Mouse (Mus musculus): ENCODE results near the gene Ciita. TPM values are rescaled to one million over a fixed set of nuclear protein-coding genes. Genes with fewer than 3 reads are reported as not detected.

Ciita gene
- polyA plus RNA-seq, 1 experiment: 17.0 TPM

- Histone ChIP-seq H3K4me3 (ENCODE audit: low read depth, low read length) (no peak overlapping the region), H3K36me3 (ENCODE audit: control insufficient read depth, insufficient read depth, low read length) (0 out of 2 replicates have a peak, but pooled peaks cover 3% of the 10 kb centered on the region), H3K27ac (ENCODE audit: insufficient read depth, low read depth, low read length) (no peak overlapping the region), H3K27me3 (ENCODE audit: control insufficient read depth, insufficient read depth, low read length) (no peaks in the 10 kb centered on the region), H3K4me1 (ENCODE audit: control insufficient read depth, insufficient read depth, insufficient read length, low read length) (peaks cover 32% of the 10 kb centered on the region)
- no peak for TF ChIP-seq CTCF (IDR thresholded peaks at IDR 0.05; ENCODE audit: extremely low read depth, insufficient read length, insufficient replicate concordance, low read depth, low read length)
- no peak for TF ChIP-seq POLR2A (IDR thresholded peaks at IDR 0.05; ENCODE audit: low read depth, low read length)
- WGBS: 81% methylated on average over 3 of the region's 3 CpGs
These were observed 12.7 kb downstream of the Ciita start for GRCm38 (mm10) chr16:10492587-10492986.

- WGBS: 29% methylated on average over 2 of the region's 2 CpGs
- Histone ChIP-seq H3K27ac (ENCODE audit: insufficient read depth, low read depth, low read length) (peak overlapping the region; percentile 67), H3K4me1 (ENCODE audit: control insufficient read depth, insufficient read depth, insufficient read length, low read length) (peaks cover 32% of the 10 kb centered on the region), H3K27me3 (ENCODE audit: control insufficient read depth, insufficient read depth, low read length) (no peaks in the 10 kb centered on the region), H3K4me3 (ENCODE audit: low read depth, low read length) (no peak overlapping the region), H3K36me3 (ENCODE audit: control insufficient read depth, insufficient read depth, low read length) (0 out of 2 replicates have a peak, but pooled peaks cover 5% of the 10 kb centered on the region)
- no peak for TF ChIP-seq POLR2A (IDR thresholded peaks at IDR 0.05; ENCODE audit: low read depth, low read length)
- TF ChIP-seq CTCF (IDR thresholded peaks at IDR 0.05; ENCODE audit: extremely low read depth, insufficient read length, insufficient replicate concordance, low read depth, low read length): no peak
These were observed 16.0 kb downstream of the Ciita start for GRCm38 (mm10) chr16:10495824-10496298.

GRCm38 (mm10) chr16:10498096-10498602 is 18.3 kb downstream of the Ciita start:
- peaks cover 9% of the 10 kb centered on the region for H3K36me3 ChIP-seq (ENCODE audit: control insufficient read depth, insufficient read depth, low read length)
- peaks cover 31% of the 10 kb centered on the region for H3K4me1 ChIP-seq (ENCODE audit: control insufficient read depth, insufficient read depth, insufficient read length, low read length)
- H3K27me3 ChIP-seq (ENCODE audit: control insufficient read depth, insufficient read depth, low read length): no peaks in the 10 kb centered on the region
- H3K27ac ChIP-seq (ENCODE audit: insufficient read depth, low read depth, low read length): no peak overlapping the region
- H3K4me3 ChIP-seq (ENCODE audit: low read depth, low read length): no peak overlapping the region
- WGBS: 32% methylated on average over 5 of the region's 5 CpGs
- TF ChIP-seq CTCF (IDR thresholded peaks at IDR 0.05; ENCODE audit: extremely low read depth, insufficient read length, insufficient replicate concordance, low read depth, low read length) (no peak), POLR2A (IDR thresholded peaks at IDR 0.05; ENCODE audit: low read depth, low read length) (no peak)

GRCm38 (mm10) chr16:10499122-10499521 is 19.3 kb downstream of the Ciita start:
- 50% methylated on average over 1 of the region's 1 CpGs for WGBS
- no peak overlapping the region for H3K27ac ChIP-seq (ENCODE audit: insufficient read depth, low read depth, low read length)

GRCm38 (mm10) chr16:10501865-10502264 is 22.0 kb downstream of the Ciita start:
- H3K27me3 ChIP-seq (ENCODE audit: control insufficient read depth, insufficient read depth, low read length): no peaks in the 10 kb centered on the region
- H3K27ac ChIP-seq (ENCODE audit: insufficient read depth, low read depth, low read length): no peak overlapping the region
- H3K4me3 ChIP-seq (ENCODE audit: low read depth, low read length): no peak overlapping the region
- no peak for TF ChIP-seq POLR2A (IDR thresholded peaks at IDR 0.05; ENCODE audit: low read depth, low read length)
- no peak for TF ChIP-seq CTCF (IDR thresholded peaks at IDR 0.05; ENCODE audit: extremely low read depth, insufficient read length, insufficient replicate concordance, low read depth, low read length)
- H3K36me3 ChIP-seq (ENCODE audit: control insufficient read depth, insufficient read depth, low read length): peaks cover 27% of the 10 kb centered on the region
- 23% methylated on average over 8 of the region's 8 CpGs for WGBS
- H3K4me1 ChIP-seq (ENCODE audit: control insufficient read depth, insufficient read depth, insufficient read length, low read length): peaks cover 9% of the 10 kb centered on the region; the same call in 1 of the 2 replicates

More at GRCm38 (mm10) chr16:10499122-10499521, 19.3 kb downstream of the Ciita start:
- TF ChIP-seq CTCF (IDR thresholded peaks at IDR 0.05; ENCODE audit: extremely low read depth, insufficient read length, insufficient replicate concordance, low read depth, low read length): no peak
- no peak for TF ChIP-seq POLR2A (IDR thresholded peaks at IDR 0.05; ENCODE audit: low read depth, low read length)
- Histone ChIP-seq H3K4me1 (ENCODE audit: control insufficient read depth, insufficient read depth, insufficient read length, low read length) (peaks cover 31% of the 10 kb centered on the region), H3K4me3 (ENCODE audit: low read depth, low read length) (no peak overlapping the region), H3K36me3 (ENCODE audit: control insufficient read depth, insufficient read depth, low read length) (peaks cover 17% of the 10 kb centered on the region), H3K27me3 (ENCODE audit: control insufficient read depth, insufficient read depth, low read length) (no peaks in the 10 kb centered on the region)

- H3K4me3 ChIP-seq (ENCODE audit: low read depth, low read length): no peak overlapping the region
- no peak for TF ChIP-seq POLR2A (IDR thresholded peaks at IDR 0.05; ENCODE audit: low read depth, low read length)
- peak; percentile 29; the same call in 1 of the 2 replicates for TF ChIP-seq CTCF (IDR thresholded peaks at IDR 0.05; ENCODE audit: extremely low read depth, insufficient read length, insufficient replicate concordance, low read depth, low read length)
- peaks cover 3% of the 10 kb centered on the region; the same call in 1 of the 2 replicates for H3K4me1 ChIP-seq (ENCODE audit: control insufficient read depth, insufficient read depth, insufficient read length, low read length)
- WGBS: 62% methylated on average over 2 of the region's 2 CpGs
- peaks cover 28% of the 10 kb centered on the region for H3K36me3 ChIP-seq (ENCODE audit: control insufficient read depth, insufficient read depth, low read length)
- H3K27me3 ChIP-seq (ENCODE audit: control insufficient read depth, insufficient read depth, low read length): no peaks in the 10 kb centered on the region
- no peak overlapping the region for H3K27ac ChIP-seq (ENCODE audit: insufficient read depth, low read depth, low read length)
These were observed 23.2 kb downstream of the Ciita start for GRCm38 (mm10) chr16:10503058-10503457.

- Histone ChIP-seq H3K27ac (ENCODE audit: insufficient read depth, low read depth, low read length) (no peak overlapping the region), H3K4me1 (ENCODE audit: control insufficient read depth, insufficient read depth, insufficient read length, low read length) (no peaks in the 10 kb centered on the region), H3K27me3 (ENCODE audit: control insufficient read depth, insufficient read depth, low read length) (no peaks in the 10 kb centered on the region), H3K4me3 (ENCODE audit: low read depth, low read length) (no peak overlapping the region), H3K36me3 (ENCODE audit: control insufficient read depth, insufficient read depth, low read length) (peaks cover 33% of the 10 kb centered on the region)
- TF ChIP-seq CTCF (IDR thresholded peaks at IDR 0.05; ENCODE audit: extremely low read depth, insufficient read length, insufficient replicate concordance, low read depth, low read length): no peak
- TF ChIP-seq POLR2A (IDR thresholded peaks at IDR 0.05; ENCODE audit: low read depth, low read length): no peak
- WGBS: 67% methylated on average over 4 of the region's 4 CpGs
These were observed 27.6 kb downstream of the Ciita start for GRCm38 (mm10) chr16:10507445-10507844.

Measured in small intestine, adult 2 months (tissue).